Mouse (Mus musculus): Measurements from ENCODE around the gene Il11ra1.

DNA sequence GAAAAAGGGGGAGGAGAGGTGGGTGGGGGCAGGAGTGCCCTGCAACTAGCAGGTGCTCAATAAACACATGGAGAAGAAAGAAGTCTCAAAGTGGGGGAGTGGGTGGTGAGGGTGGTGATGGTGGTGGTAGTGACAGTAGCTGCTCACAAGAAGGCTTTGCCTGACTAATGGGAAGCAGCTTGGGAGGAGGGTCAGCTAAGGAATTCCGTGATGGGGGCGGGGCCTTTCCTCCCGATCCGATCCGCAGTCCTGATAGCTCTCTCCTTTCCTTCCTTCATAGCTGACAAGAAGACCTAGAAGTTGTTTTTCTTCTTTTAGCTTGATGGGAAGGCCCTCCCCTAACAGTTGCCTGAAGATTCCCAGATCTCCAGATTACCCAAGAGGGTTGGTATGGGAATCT lies 4.9 kb downstream of the Il11ra1 start:
- TF ChIP-seq MYOD1 (IDR thresholded peaks at IDR 0.05; ENCODE audit: control insufficient read depth in 1 of 3, insufficient read length in 2 of 3, low read depth in 2 of 3) (no peak), E2F4 (IDR thresholded peaks at IDR 0.05; ENCODE audit: insufficient read depth) (no peak), TCF3 (IDR thresholded peaks at IDR 0.05; ENCODE audit: insufficient read length, low read depth) (no peak), POLR2AphosphoS2 (IDR thresholded peaks at IDR 0.05; ENCODE audit: insufficient read length, low read depth) (no peak), POLR2A (IDR thresholded peaks at IDR 0.05; ENCODE audit: insufficient read length, low read depth) (no peak)

Data from myocyte (in vitro differentiated cells).